Mouse (Mus musculus): ENCODE results near the gene Gm48552.

Gm48552 gene

DNA sequence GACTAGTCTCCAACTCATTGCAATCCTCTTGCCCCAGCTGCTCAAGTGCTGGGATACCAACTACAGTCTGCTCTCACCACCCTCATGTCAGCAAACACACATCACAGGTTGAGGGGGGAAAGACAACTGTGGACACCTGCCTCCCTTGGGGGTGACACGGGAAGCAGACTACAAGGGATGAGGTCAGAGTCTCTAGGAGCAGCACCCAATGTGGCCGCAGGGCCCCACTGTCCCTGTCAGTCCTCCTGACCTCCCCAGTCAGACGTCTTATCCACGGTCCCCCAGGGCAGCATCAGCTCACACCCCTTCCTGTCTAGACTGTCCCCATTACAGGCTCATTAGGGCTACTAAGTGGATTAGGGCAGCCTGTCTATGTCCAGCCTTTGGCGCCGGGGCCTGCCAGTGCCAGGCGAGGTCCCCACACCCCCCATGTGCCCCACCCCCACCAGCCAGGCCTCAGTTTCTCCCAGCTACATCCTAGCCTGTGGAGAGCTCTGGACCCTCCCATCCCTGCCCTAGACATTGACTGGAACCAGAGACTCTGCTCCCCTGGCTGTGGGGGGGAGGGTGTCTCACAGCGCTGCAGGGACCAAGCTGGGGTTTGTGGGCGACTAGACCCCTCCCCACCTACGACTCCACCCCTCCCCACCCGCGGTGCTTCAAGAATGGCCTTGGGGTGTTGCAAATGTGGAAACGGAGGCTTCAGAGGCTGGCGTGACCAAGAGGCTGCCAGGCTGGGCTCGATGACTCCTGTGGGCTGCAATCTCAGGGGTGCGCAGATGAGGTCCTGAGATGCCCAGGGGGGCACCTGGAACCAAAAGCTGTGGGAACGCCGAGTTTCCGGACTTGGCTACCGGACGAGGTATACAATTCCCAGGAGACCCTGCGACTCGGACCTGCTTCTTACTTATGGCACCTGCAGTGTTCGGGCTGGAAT lies 18.0 kb downstream of the Gm48552 start:
- no peak for DNase-seq (ENCODE audit: low spot score)

DNA sequence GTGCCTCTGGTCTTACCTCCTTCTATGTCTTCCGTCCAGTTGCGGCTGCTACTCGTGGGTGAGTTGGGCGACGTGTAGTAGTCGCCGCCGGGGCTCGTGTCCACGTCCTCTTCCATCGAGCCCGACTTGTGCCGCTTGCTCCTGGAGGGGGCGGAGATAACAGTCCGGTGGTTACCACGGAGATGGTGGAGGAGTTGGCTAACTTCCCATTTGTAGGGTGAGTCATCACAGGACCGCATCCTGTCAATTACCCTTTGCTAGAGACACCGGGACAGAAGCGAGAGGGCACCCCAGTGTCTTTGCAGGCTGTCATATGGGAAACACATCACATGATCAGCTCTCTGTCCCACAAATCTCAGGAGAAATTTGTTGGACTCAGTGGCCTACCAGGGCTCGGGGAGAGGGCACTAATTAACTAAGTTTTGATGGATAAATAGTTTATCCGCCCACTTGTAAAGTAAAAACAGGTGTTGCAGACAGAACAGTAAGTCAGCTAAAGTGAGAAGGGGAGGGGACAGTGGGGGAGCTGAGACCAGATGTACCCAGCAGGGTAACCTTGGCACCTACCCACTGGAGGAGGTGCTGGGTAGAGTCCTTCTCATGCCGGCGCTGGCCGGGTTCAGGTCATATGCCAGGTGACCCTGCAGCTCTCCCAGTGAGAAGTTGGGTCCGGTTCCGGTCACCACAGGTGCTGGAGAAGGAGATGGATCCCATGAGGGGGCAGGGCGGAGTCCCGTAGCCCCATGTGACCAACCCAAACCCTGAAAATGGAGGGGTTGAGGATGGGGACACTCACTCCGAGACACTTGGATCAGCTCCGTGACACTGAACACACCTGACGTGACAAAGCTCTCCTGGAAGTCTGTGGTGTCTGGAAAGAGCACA lies 19.0 kb downstream of the Gm48552 start:
- peak; percentile 94 for DNase-seq (ENCODE audit: low spot score)

DNA sequence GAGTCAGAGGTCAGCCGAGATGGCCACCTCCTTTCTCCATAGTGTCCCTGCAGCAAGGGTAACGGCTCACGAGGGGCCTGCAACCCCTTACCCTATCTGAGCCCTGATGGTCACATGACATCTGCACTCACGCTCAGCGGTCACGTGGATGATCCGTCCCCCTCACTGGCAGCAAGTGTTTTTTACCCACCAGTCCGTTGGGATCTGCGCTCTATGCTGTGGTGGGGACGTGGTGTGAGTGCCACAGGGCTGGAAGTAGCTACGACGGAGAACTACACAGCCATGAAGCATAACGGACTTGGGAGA lies 19.6 kb downstream of the Gm48552 start:
- DNase-seq (ENCODE audit: low spot score), result no peak

DNA sequence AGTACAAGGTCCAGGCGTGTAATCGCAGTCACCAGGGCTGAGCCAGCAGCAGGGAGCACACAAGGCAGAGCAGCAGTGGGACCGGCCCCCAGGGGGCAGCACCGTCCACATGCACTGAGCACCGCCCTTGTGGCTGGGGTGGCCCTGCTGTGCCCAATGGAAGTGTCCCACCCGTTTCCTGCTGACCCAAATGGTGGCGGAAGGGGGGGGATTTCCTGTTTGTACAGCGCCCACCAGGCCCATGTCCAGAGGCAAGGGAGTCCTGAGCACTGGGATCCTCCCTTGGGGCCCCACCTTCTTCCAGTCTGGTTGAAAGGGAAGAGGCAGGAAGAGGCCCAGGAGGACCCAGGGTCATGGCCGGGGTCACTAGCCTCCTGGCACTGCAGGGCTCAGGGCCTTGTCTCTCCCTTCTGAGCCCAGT lies 20.1 kb downstream of the Gm48552 start:
- peak; percentile 94 for DNase-seq (ENCODE audit: low spot score)

DNA sequence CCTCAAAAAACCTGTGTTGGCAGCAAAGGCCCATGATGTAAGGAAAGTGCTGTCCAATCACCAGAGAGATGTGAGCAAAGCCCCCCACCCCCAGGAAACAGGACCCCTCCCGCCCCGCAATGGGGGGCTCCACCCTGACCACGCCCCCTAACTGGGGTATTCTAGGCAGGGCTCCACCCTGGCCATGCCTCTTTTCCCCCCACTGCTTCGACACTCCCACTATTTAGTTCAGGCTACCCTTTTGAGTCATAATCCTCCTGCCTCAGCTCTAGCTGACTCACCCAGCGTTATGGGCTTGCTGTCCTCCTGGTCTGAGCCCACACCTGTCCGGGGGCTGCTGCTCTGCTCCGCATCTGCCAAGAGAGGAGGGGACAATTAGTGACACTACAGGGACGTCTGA lies 20.5 kb downstream of the Gm48552 start:
- no peak for DNase-seq (ENCODE audit: low spot score)

DNA sequence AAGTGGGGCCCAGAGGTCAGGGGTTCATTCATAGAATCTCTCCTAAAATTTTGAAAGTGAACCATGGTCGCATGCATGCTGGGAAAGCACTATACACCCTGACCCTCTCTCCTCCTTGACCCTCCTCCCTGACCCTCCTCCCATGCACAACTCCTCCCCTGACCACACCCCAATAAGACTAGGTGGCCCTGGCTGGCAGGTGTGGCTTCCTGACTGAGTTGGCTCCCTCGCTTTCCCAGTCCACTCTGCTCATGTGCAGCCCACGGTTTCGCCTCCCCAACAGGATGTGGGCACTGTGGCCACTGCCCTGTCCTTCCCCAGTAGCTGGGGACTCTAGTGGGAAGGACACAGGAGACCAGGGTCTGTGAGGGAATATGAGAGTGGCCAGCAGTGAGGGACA lies 21.5 kb downstream of the Gm48552 start:
- no peak for DNase-seq (ENCODE audit: low spot score)

DNA sequence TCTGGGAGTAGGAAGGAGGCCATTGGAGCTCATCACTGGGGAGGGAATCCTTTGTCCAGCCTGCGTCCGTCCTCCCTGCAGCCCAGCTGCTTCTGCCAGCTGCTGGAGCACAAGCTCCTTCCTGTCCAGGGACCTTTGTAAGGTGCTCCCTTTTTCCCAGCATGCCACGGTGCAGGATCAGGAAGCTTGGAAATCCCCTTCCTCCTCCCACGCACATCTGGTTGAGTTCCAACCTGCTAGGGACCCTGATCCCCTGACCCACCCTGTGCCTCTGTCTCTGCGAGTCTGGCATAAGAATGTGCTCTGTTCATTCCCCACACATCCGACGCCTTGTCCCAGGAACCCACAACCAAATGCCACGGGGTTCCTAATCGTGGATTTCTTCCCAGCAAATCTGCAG lies 22.2 kb downstream of the Gm48552 start:
- DNase-seq (ENCODE audit: low spot score), result no peak

DNA sequence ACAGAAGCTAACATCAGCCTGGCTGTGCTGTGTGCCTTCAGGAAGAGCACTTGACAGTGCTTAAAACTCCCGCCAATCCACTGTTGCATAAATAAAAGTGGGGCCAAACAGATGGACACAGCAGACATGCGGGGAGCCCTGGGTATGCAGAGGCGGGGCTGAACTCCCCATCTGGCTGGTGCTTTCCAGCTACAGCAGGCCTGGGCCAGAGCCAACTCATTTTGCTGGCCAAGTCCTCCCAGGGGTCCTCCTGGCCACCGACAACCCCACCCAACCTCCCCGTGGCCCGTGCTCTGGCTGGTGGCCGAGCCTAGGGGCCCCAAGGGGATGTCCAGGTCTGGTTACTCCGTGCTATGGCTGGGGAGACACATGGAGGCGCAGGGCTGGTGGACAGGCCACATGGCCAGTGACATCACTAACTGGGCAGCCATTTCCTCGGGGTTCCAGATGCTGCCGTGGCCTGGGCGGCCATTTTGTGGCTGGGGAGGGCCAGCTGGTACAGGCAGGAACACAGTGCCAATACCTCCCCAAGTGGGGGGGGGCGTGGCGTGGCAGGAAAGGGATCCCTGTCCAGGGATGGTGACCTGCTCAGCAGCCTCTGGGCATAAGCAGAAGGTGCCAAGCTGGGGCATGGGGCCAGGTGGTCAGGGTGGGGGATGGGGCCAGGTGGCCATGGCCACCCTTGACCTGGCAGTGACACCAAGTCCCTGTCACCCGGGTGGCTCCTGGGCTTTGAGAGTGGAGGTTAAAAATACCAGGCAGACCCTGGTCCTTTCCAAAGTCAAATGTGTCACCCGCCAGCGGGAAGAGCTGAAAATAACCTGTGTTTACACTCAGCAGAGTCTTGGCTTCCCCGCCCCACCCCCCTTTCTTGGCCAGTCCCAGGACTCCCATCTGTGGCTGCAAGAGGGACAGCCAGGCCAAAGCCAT lies 22.9 kb downstream of the Gm48552 start:
- peak; percentile 81 for DNase-seq (ENCODE audit: low spot score)

DNA sequence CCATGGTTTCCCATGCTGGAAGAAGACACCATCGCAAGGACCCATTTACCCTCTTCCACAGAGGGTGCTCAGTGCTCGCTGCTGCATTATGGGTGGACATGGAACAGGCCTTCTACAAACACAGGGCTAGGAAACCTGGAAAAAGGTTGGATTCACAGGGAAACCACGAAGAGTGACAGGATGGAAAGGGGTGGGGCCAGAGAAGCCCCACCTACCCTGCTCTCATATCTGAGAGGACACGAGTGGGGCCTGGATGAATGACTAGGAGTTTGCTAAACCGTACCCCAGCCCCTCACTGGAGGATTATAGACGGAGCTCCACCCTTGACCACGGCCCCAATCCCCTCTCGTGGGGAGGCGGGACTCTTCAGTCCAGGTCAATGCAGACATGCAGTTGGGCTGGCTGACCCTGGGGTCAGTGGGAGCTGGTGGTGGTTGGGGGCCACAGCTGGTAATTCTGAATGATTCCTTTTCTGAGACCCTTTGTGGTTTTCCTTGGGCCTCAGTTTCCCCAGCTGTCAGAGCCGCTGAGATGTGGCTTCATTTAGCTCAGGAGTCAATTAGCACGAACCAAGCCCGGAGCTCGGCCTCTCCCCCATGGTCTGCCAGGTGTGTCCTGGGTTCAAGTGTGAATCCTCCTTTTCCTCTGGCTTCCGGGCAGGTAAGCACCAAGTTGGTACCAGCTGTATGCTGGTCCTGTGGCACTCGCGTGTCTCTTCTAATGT lies 23.9 kb downstream of the Gm48552 start:
- DNase-seq (ENCODE audit: low spot score), result no peak

DNA sequence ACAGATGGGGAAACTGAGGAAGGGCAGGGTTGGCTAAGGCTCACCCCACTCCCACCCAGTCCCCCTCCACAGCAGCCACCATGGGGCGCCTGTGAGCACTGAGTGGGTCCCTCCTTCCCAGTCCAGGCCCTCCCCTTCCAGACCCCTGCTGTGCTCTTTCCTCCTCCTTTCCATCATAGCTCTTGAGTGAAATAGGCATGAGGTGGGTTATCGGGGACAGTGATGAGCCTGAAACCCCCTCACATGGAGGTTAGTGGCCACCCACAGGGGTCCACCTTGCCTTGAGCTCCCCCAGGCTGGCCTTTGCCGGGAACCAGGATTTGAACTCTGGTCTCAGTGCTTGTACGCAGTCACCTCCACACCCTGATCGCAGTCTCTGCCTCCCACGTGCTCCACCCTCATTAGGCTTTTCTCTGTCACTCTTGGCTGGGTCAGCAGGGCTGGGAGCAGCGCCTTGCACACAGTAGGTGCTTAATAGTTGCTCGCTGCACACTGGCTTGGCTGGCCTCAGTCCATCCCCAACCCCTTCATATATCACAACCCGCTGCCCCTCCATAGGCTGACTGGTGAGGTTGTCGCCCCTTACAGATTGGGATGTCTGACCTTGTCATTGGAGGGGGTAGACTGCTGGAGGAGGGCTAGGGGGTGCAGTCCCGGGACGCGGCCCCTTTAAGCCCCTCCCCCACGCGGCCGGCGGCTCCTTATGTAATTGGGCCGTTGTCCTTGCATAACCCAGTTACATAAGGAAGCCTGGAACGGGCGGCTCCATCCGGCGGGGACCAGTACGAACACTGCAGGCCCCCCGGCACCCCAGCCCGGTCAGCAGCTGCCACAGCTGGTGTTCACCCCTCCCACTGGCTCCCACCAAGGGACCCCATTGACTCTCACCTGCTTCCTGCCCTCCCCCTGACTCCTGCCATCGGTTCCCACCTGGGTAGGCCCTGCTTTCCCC lies 24.8 kb downstream of the Gm48552 start:
- DNase-seq (ENCODE audit: low spot score), result peak; percentile 93

DNA sequence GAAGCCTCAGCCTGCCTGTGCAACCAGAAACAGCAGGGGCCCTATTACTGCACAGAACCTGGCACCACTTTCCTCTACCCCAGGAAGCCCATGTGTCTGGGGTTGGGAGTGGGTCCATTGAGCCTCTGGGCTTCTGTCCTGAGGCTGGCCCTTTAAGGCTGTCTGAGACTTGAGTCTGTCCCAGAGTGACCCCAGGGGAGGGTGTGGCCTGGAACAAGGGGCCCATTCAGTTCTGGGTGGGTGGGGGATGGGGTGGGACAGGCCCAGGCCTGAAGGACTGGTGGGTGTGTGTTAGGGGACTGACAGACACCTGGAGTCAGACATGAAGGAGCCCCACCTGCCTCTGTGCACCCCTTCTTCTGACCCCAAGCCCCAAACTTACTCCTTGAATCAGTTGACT lies 25.9 kb downstream of the Gm48552 start:
- peak; percentile 79 for DNase-seq (ENCODE audit: low spot score)

DNA sequence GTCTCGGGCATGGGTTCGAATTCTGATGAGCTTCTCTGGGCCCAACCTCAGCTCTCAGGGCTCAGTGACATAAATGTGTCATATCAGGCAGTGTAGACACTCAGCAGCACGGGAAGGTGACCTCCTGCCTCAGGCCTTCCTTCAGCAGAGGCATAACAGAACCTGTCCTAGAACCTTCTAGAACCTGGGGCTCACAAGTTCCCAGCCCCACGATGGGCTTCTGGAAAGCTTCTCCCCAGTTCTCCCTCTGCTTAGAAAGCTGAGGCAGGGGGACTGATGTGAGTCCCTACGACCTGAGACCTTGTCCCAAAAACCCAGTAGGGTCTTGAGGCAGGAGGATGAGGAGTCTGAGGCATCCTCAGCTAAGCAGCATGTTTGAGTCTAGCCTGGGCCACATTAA lies 26.3 kb downstream of the Gm48552 start:
- DNase-seq (ENCODE audit: low spot score), result no peak

DNA sequence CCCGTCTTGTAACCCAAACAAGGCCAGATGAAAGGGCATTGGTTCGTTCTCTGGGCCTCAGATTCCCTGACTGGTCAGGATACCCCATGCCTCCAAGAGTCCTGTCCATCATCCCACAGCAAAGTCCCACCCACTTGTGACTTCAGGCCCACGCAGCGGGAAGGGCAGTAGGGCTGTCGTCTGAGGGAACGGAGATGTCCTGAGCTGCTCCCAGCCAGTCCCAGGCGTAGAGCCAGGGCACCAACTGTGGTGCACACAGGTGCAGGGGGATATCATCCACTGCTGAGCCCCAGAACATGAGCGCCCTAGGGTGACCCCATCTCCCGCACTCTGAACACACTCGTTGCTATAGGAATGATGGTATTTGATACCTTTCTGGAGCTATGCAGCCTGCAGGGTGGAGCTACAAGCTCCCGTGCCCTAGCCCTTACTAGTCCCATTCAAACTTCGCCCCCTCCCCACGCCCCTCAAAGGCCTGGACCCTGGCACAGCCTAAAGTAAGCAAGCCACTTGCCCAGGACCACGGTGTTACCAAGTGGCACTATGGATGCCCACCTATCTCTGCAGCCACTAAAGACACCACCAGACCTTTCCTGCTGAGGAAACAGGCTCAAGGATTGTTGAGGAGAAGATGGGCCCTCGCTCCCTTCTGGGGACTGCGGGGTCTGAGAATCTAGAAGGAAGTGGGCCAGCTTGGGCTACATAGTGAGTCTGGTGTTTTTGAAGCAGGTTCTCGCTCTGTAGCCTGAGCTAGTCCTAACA lies 26.9 kb downstream of the Gm48552 start:
- no peak for DNase-seq (ENCODE audit: low spot score)

DNA sequence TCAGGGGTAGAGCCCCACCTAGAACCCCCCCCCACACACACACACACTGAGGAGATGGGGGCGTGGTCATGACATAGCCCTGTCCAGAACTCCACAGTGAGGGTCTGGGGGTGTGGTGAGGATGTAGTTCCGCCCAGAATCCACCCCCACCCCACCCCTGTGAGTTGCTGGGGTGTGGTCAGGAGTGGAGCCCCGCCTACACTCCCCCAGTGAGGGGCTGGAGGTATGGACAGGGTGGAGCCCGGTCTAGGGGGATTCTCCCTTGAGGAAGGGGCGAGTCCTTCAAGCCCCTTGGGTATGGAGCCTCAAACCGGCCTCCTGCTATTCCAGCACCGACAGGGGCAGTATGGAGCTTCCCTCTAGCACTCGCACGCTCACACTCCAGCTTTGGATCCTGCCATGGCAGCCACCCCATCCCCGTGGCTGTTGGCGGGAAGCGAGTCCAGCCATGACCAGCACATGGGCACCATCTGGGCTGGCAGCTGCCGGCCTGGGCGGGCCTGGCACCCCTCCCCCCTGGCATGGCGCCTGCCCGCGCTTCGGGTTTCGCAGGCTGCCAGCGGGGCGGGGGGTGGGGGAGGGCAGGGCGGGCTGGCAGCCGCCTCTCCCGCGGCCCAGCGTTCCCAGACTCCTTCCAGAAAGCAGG lies 27.9 kb downstream of the Gm48552 start:
- peak; percentile 83 for DNase-seq (ENCODE audit: low spot score)

DNA sequence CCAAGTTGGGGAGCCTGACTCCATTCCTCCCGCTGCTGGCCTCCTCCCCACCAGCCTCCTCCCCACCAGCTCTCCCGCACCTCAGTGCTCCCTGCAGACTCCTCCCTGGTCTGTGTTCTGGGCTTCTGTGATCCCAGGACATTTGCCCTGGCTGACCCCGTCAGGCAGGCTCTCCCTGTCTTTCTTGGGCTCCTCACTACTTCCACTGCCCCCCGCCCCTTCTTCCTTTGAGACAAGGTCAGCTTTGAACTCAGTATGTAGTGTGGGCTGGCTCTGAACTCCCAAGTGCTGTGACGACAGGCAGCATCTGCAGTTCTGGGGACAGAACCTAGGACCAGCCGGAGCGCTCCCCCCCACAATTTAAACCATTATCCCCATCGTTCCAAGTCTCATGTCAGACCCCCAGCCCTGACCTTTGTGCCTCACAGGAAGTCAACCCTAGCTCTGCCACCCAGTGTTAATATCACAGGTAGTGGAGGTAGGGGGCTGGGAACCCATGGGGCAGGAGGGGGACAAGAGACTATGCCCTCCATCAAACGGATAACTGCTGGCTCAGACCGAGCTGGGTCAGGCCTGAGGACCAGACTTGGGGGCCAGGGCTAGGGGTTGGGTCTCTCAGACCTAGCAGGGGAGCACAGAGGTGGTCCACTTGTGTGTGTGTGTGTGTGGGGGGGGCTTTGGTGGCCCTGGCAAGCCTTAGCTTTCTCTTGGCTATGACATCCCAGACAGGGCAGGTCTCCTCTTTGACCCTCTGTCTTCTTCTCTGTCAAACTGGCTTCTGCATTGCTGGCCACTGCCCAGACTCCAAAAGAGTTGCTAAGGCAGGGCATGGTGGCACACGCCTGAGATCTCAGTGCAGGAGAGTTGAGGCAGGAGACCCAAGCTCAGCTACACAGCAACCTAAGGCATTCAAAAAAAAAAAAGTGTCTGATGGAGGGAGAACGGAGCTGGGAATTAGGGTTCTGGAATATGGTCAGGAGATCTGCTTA lies 28.7 kb downstream of the Gm48552 start:
- no peak for DNase-seq (ENCODE audit: low spot score)

DNA sequence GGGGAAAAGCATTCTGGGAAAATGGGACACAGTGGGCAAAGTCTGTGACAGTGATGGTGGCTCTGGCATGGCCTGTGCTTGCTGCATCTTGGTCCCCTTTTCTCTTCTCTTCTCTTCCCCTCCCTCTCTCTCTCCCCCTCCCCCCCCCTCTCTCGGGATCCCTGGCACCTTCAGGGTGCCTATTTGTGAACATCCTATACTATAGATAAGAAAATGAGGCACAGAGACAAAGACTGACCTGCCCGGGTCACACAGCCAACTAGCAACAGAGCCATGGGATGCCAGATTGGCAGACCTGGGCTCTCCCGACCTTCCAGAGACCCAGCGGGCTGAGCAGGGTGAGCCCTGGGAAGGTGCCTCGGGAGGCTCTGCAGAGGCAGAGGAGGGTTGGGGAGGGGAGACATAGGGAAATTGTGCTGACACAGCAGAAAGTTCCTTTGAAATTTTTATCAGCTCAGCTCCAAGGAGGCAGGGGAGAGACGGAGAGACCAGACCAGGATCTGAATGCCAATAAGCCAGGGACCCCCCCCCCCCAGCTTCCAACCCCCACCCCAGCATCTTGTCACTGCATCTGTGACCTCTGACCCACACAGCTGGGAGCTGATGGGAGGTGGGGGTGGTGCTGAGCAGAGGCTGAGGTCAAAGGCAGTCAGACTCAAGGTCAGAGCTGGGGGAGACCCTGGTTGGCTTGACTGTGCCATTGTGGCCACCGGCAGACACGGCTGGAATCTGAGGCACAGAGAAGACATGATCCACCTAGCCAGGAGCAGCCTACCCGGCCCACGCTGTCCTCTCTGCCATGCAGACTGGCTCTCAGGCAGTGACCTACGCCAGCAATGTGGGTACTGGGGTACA lies 29.6 kb downstream of the Gm48552 start:
- no peak for DNase-seq (ENCODE audit: low spot score)
